Mouse (Mus musculus) neural tube, embryonic 11.5 days (tissue): ENCODE results near the gene Foxn3. TPM values are rescaled to one million over a fixed set of nuclear protein-coding genes. Genes with fewer than 3 reads are reported as not detected.
A peak's percentile ranks its signal among the peaks of the same experiment; 100 is the strongest.

Experiments used
- ATAC-seq: fragments of 200-750 bp; cut with Nextera tagmentation; 2 replicates; pipeline ENCODE4 v1.8.0; 2017; ENCODE audit warnings: moderate number of reproducible peaks, mild to moderate bottlenecking, moderate TSS enrichment, moderate library complexity; ENCODE audit not compliant: insufficient read depth, low FRiP score, low TSS enrichment
- DNase-seq: peaks from one replicate; pipeline ENCODE4 v3.0.0-alpha.2; 2015; ENCODE audit warnings: low spot score
- H3K27ac ChIP-seq: fragments of 300-500 bp; sonication (generic); 2 replicates; pipeline ENCODE4 v1.5.1; 2014; ENCODE audit warnings: low read depth, mild to moderate bottlenecking, low read length
- H3K27me3 ChIP-seq: fragments of 300-500 bp; sonication (generic); 2 replicates; pipeline ENCODE4 v1.6.1; 2014; ENCODE audit warnings: mild to moderate bottlenecking, low read length, mixed read lengths; ENCODE audit not compliant: control insufficient read depth, insufficient read depth
- H3K36me3 ChIP-seq: fragments of 300-500 bp; sonication (generic); 2 replicates; pipeline ENCODE4 v1.6.1; 2014; ENCODE audit warnings: mild to moderate bottlenecking, low read length, moderate library complexity, mixed read lengths; ENCODE audit not compliant: control insufficient read depth, insufficient read depth
- H3K4me1 ChIP-seq: fragments of 300-500 bp; sonication (generic); 2 replicates; pipeline ENCODE4 v1.6.1; 2014; ENCODE audit warnings: low read length, mixed read lengths; ENCODE audit not compliant: control insufficient read depth, insufficient read depth
- H3K4me2 ChIP-seq: fragments of 300-500 bp; sonication (generic); 2 replicates; pipeline ENCODE4 v1.6.1; 2014; ENCODE audit warnings: low read depth, mild to moderate bottlenecking, moderate library complexity
- H3K4me3 ChIP-seq: fragments of 300-500 bp; sonication (generic); 2 replicates; pipeline ENCODE4 v1.5.1; 2014; ENCODE audit warnings: low read depth, low read length
- H3K9ac ChIP-seq: fragments of 300-500 bp; sonication (generic); 2 replicates; pipeline ENCODE4 v1.6.1; 2014; ENCODE audit warnings: mild to moderate bottlenecking, low read length
- H3K9me3 ChIP-seq: fragments of 300-500 bp; sonication (generic); 2 replicates; pipeline ENCODE4 v1.6.1; 2016; ENCODE audit warnings: low read length; ENCODE audit not compliant: control insufficient read depth
- WGBS: fragments of 180-500 bp; shearing (Covaris S2); extraction: QIAGEN DNeasy Blood & Tissue Kit; methylation state at CpG from one replicate; pipeline ENCODE4 v1.1.7; 2014; 5-methylcytosine and 5-hydroxymethylcytosine counted together
- polyA plus RNA-seq: library from polyadenylated mRNA; unstranded; fragments of >200 nt; fragmentation: Nextera tagmentation; extraction: Ambion mirVana; gene quantifications from 2 replicates; pipeline ENCODE4 v1.2.1, GENCODE M21; 2014

Foxn3 gene
- polyA plus RNA-seq, 1 experiment from 2014 or later: 85.8 TPM

GRCm38 (mm10) chr12:99570197-99570956 lies 7.0 kb upstream of the Foxn3 start:
- H3K4me2 ChIP-seq: no peak overlapping the region
- no peaks in the 10 kb centered on the region for H3K36me3 ChIP-seq
- 78% methylated on average over 25 of the region's 25 CpGs for WGBS
- H3K9ac ChIP-seq: no peak overlapping the region
- DNase-seq (no peak), ATAC-seq (no peak)
- H3K4me1 ChIP-seq: no peaks in the 10 kb centered on the region
- no peaks in the 10 kb centered on the region for H3K9me3 ChIP-seq
- H3K4me3 ChIP-seq: no peak overlapping the region
- H3K27ac ChIP-seq: no peak overlapping the region
- H3K27me3 ChIP-seq: no peaks in the 10 kb centered on the region

GRCm38 (mm10) chr12:99565606-99566005 lies 2.2 kb upstream of the Foxn3 start:
- Histone ChIP-seq H3K27ac (no peak overlapping the region), H3K27me3 (no peaks in the 10 kb centered on the region), H3K4me2 (no peak overlapping the region), H3K9me3 (no peaks in the 10 kb centered on the region), H3K4me1 (peaks cover 12% of the 10 kb centered on the region; the same call in 1 of the 2 replicates), H3K4me3 (no peak overlapping the region), H3K36me3 (no peaks in the 10 kb centered on the region), H3K9ac (no peak overlapping the region)
- no peak for ATAC-seq
- WGBS: 77% methylated on average over 2 of the region's 2 CpGs
- DNase-seq: no peak

GRCm38 (mm10) chr12:99564301-99564910 lies 1.0 kb upstream of the Foxn3 start:
- no peaks in the 10 kb centered on the region for H3K36me3 ChIP-seq
- DNase-seq (peak; percentile 24), ATAC-seq (no peak)
- H3K9ac ChIP-seq: no peak overlapping the region
- no peak overlapping the region for H3K27ac ChIP-seq
- no peaks in the 10 kb centered on the region for H3K27me3 ChIP-seq
- 25% methylated on average over 9 of the region's 9 CpGs for WGBS
- H3K4me2 ChIP-seq: peak overlapping the region; percentile 70; the same call in 1 of the 2 replicates
- H3K4me1 ChIP-seq: peaks cover 12% of the 10 kb centered on the region; the same call in 1 of the 2 replicates
- H3K4me3 ChIP-seq: no peak overlapping the region
- no peaks in the 10 kb centered on the region for H3K9me3 ChIP-seq

- H3K4me1 ChIP-seq: peaks cover 12% of the 10 kb centered on the region; the same call in 1 of the 2 replicates
- H3K27ac ChIP-seq: no peak overlapping the region
- H3K4me3 ChIP-seq: peak overlapping the region; percentile 69
- H3K36me3 ChIP-seq: no peaks in the 10 kb centered on the region
- H3K4me2 ChIP-seq: peak overlapping the region; percentile 70
- ATAC-seq (no peak), DNase-seq (no peak)
- under 1% methylated on average over 10 of the region's 10 CpGs for WGBS
- H3K9me3 ChIP-seq: no peaks in the 10 kb centered on the region
- no peaks in the 10 kb centered on the region for H3K27me3 ChIP-seq
- H3K9ac ChIP-seq: peak overlapping the region; percentile 85; the same call in 1 of the 2 replicates
These were observed 554 bp downstream of the Foxn3 start for GRCm38 (mm10) chr12:99562867-99563189.

- Histone ChIP-seq H3K27ac (peak overlapping the region; percentile 39), H3K9ac (peak overlapping the region; percentile 85), H3K36me3 (no peaks in the 10 kb centered on the region), H3K4me2 (peak overlapping the region; percentile 70), H3K27me3 (no peaks in the 10 kb centered on the region), H3K4me3 (peak overlapping the region; percentile 69), H3K4me1 (peaks cover 12% of the 10 kb centered on the region; the same call in 1 of the 2 replicates), H3K9me3 (no peaks in the 10 kb centered on the region)
- 0% methylated on average over 24 of the region's 24 CpGs for WGBS
- ATAC-seq (peak; percentile 46), DNase-seq (peak; percentile 75)
These were observed 1.1 kb downstream of the Foxn3 start for GRCm38 (mm10) chr12:99562073-99562866.

- H3K4me2 ChIP-seq: peak overlapping the region; percentile 70
- 36% methylated on average over 3 of the region's 3 CpGs for WGBS
- ATAC-seq (no peak), DNase-seq (peak; percentile 38)
- H3K4me1 ChIP-seq: peaks cover 12% of the 10 kb centered on the region; the same call in 1 of the 2 replicates
- H3K4me3 ChIP-seq: peak overlapping the region; percentile 69; the same call in 1 of the 2 replicates
- H3K36me3 ChIP-seq: no peaks in the 10 kb centered on the region
- H3K27ac ChIP-seq: no peak overlapping the region
- no peaks in the 10 kb centered on the region for H3K9me3 ChIP-seq
- H3K27me3 ChIP-seq: no peaks in the 10 kb centered on the region
- H3K9ac ChIP-seq: no peak overlapping the region
These were observed 2.0 kb downstream of the Foxn3 start for GRCm38 (mm10) chr12:99561333-99561766.

GRCm38 (mm10) chr12:99560701-99561332 lies 2.6 kb downstream of the Foxn3 start:
- no peaks in the 10 kb centered on the region for H3K9me3 ChIP-seq
- no peaks in the 10 kb centered on the region for H3K27me3 ChIP-seq
- H3K4me2 ChIP-seq: no peak overlapping the region
- no peak for ATAC-seq
- DNase-seq: no peak
- H3K27ac ChIP-seq: no peak overlapping the region
- no peaks in the 10 kb centered on the region for H3K36me3 ChIP-seq
- no peak overlapping the region for H3K9ac ChIP-seq
- no peak overlapping the region for H3K4me3 ChIP-seq
- peaks cover 12% of the 10 kb centered on the region; the same call in 1 of the 2 replicates for H3K4me1 ChIP-seq
- 60% methylated on average over 11 of the region's 11 CpGs for WGBS

GRCm38 (mm10) chr12:99559483-99559882 lies 3.9 kb downstream of the Foxn3 start:
- H3K9ac ChIP-seq: no peak overlapping the region
- no peak overlapping the region for H3K4me3 ChIP-seq
- H3K36me3 ChIP-seq: no peaks in the 10 kb centered on the region
- no peak for DNase-seq
- ATAC-seq: no peak
- no peak overlapping the region for H3K4me2 ChIP-seq
- no peak overlapping the region for H3K27ac ChIP-seq
- no peaks in the 10 kb centered on the region for H3K27me3 ChIP-seq
- WGBS: 89% methylated on average over 11 of the region's 11 CpGs
- H3K9me3 ChIP-seq: no peaks in the 10 kb centered on the region
- peaks cover 12% of the 10 kb centered on the region; the same call in 1 of the 2 replicates for H3K4me1 ChIP-seq
